Mouse (Mus musculus) right cerebral cortex, postnatal 4 days (tissue): ENCODE results near the gene Crip1.
A peak's percentile ranks its signal among the peaks of the same experiment; 100 is the strongest.
"Not testable (repeated sequence)": the region's sequence is repeated elsewhere in the genome, so short reads cannot be mapped to it uniquely, and the experiment has no call there.

ENCODE experiments used
- DNase-seq: peaks from one replicate; pipeline ENCODE4 v3.0.0-alpha.2; 2022

Crip1 gene

GRCm38 (mm10) chr12:113185442-113186291 is 39.6 kb downstream of the Crip1 start, which contains the start of gene Tmem121:
Gene Tmem121 (plus strand): TSS chr12:113185930.
- peak; percentile 57 for DNase-seq

GRCm38 (mm10) chr12:113186326-113187010 is 40.4 kb downstream of the Crip1 start:
- DNase-seq = peak; percentile 40

- DNase-seq = no peak
Measured at GRCm38 (mm10) chr12:113187011-113187375, 40.9 kb downstream of the Crip1 start.

GRCm38 (mm10) chr12:113187584-113188295 is 41.6 kb downstream of the Crip1 start:
- DNase-seq = peak; percentile 97

- no peak for DNase-seq
Measured at GRCm38 (mm10) chr12:113188349-113189055, 42.4 kb downstream of the Crip1 start.

GRCm38 (mm10) chr12:113193423-113193822 is 47.3 kb downstream of the Crip1 start:
- no peak for DNase-seq

GRCm38 (mm10) chr12:113199132-113199531 is 53.0 kb downstream of the Crip1 start:
- not testable (repeated sequence) for DNase-seq

GRCm38 (mm10) chr12:113201301-113201700 is 55.2 kb downstream of the Crip1 start:
- DNase-seq = no peak

- no peak for DNase-seq
Measured at GRCm38 (mm10) chr12:113202008-113202407, 55.9 kb downstream of the Crip1 start.
